Mouse (Mus musculus) midbrain, postnatal 0 days (tissue): ENCODE data around the gene Akirin1. TPM values are rescaled to one million over a fixed set of nuclear protein-coding genes. Genes with fewer than 3 reads are reported as not detected.

Experiments
- ATAC-seq: fragments of 200-750 bp; cut with Nextera tagmentation; 2 replicates; pipeline ENCODE4 v1.8.0; 2017; ENCODE audit warnings: moderate number of reproducible peaks, mild to moderate bottlenecking, moderate TSS enrichment, moderate library complexity; ENCODE audit not compliant: low FRiP score
- DNase-seq: peaks from one replicate; pipeline ENCODE4 v3.0.0-alpha.2; 2015; ENCODE audit warnings: low spot score
- H3K27ac ChIP-seq: fragments of 300-500 bp; sonication (generic); 2 replicates; pipeline ENCODE4 v1.5.1; 2014; ENCODE audit warnings: low read depth, mild to moderate bottlenecking, low read length, mixed read lengths
- H3K27me3 ChIP-seq: fragments of 300-500 bp; sonication (generic); 2 replicates; pipeline ENCODE4 v1.6.1; 2014; ENCODE audit warnings: low read length, control low read depth, mixed read lengths; ENCODE audit not compliant: insufficient read depth
- H3K36me3 ChIP-seq: fragments of 300-500 bp; sonication (generic); 2 replicates; pipeline ENCODE4 v1.6.1; 2014; ENCODE audit warnings: low read length, control low read depth, mixed read lengths; ENCODE audit not compliant: insufficient read depth
- H3K4me1 ChIP-seq: fragments of 300-500 bp; sonication (generic); 2 replicates; pipeline ENCODE4 v1.6.1; 2014; ENCODE audit warnings: mild to moderate bottlenecking, control low read depth, antibody characterized with exemption, low read length, mixed read lengths; ENCODE audit not compliant: insufficient read depth
- H3K4me2 ChIP-seq: fragments of 300-500 bp; sonication (generic); 2 replicates; pipeline ENCODE4 v1.6.1; 2014; ENCODE audit warnings: low read depth, mild to moderate bottlenecking, low read length, mixed read lengths; ENCODE audit not compliant: poor library complexity, severe bottlenecking
- H3K4me3 ChIP-seq: fragments of 300-500 bp; sonication (generic); 2 replicates; pipeline ENCODE4 v1.5.1; 2014; ENCODE audit warnings: low read depth, mild to moderate bottlenecking, low read length, moderate library complexity
- H3K9ac ChIP-seq: fragments of 300-500 bp; sonication (generic); replicated peaks from 2 replicates; pipeline ENCODE4 v1.6.1; 2014; ENCODE audit warnings: mild to moderate bottlenecking, low read length, moderate library complexity, mixed read lengths; ENCODE audit not compliant: poor library complexity, severe bottlenecking
- H3K9me3 ChIP-seq: fragments of 300-500 bp; sonication (generic); 2 replicates; pipeline ENCODE4 v1.6.1; 2016; ENCODE audit warnings: low read length, control low read depth
- CTCF ChIP-seq: IDR thresholded peaks from 2 replicates; pipeline ENCODE4 v1.5.1; 2016; ENCODE audit warnings: antibody characterized with exemption, mild to moderate bottlenecking
- WGBS: fragments of 180-500 bp; shearing (Covaris S2); extraction: QIAGEN DNeasy Blood & Tissue Kit; methylation state at CpG from one replicate; pipeline ENCODE4 v1.1.7; 2014; 5-methylcytosine and 5-hydroxymethylcytosine counted together
- polyA plus RNA-seq: library from polyadenylated mRNA; unstranded; fragments of >200 nt; fragmentation: Nextera tagmentation; extraction: Ambion mirVana; gene quantifications from 2 replicates; pipeline ENCODE4 v1.2.1, GENCODE M21; 2015
- total RNA-seq: library from RNA; depleted of rRNA; stranded (reverse); fragments of >200 nt; gene quantifications from 2 replicates; pipeline ENCODE4 v1.2.3, GENCODE M21; 2014; rRNA removed

Akirin1 gene
- total RNA-seq (60.5 and 72.6 TPM in 2 replicates), polyA plus RNA-seq (80.2 and 91.5 TPM in 2 replicates)

GRCm38 (mm10) chr4:123750152-123750651 is at the start of gene Akirin1:
TSS of gene Akirin1 (minus strand) at chr4:123750345.
- Histone ChIP-seq H3K9me3 (no peaks in the 10 kb centered on the region), H3K4me3 (peak within 1 kb of the TSS; percentile 96), H3K4me2 (peak within 1 kb of the TSS; percentile 66), H3K27me3 (no peaks in the 10 kb centered on the region), H3K9ac (peak within 1 kb of the TSS; percentile 84), H3K4me1 (no peaks in the 10 kb centered on the region), H3K27ac (peak within 1 kb of the TSS; percentile 86), H3K36me3 (no peaks in the 10 kb centered on the region)
- TF ChIP-seq CTCF = peak; percentile 71
- DNase-seq = peak; percentile 98
- 2% methylated on average over 34 of the region's 46 CpGs for WGBS
- peak; percentile 97 for ATAC-seq

- Histone ChIP-seq H3K4me2 (no peak overlapping the region), H3K36me3 (no peaks in the 10 kb centered on the region), H3K4me3 (no peak overlapping the region), H3K9ac (no peak overlapping the region), H3K9me3 (no peaks in the 10 kb centered on the region), H3K4me1 (no peaks in the 10 kb centered on the region), H3K27ac (no peak overlapping the region), H3K27me3 (no peaks in the 10 kb centered on the region)
- no peak for TF ChIP-seq CTCF
- peak; percentile 46 for DNase-seq
- ATAC-seq = 0 out of 2 replicates have a peak, but pooled peaks have one; percentile 41
- 36% methylated on average over 7 of the region's 7 CpGs for WGBS
Measured at GRCm38 (mm10) chr4:123797856-123798255, 47.7 kb upstream of the Akirin1 start.

GRCm38 (mm10) chr4:123797403-123797802 is 47.3 kb upstream of the Akirin1 start:
- no peak overlapping the region for H3K4me2 ChIP-seq
- H3K27ac ChIP-seq = no peak overlapping the region
- no peaks in the 10 kb centered on the region for H3K9me3 ChIP-seq
- no peaks in the 10 kb centered on the region for H3K4me1 ChIP-seq
- no peaks in the 10 kb centered on the region for H3K36me3 ChIP-seq
- no peak for TF ChIP-seq CTCF
- H3K27me3 ChIP-seq = no peaks in the 10 kb centered on the region
- ATAC-seq (no peak), DNase-seq (no peak)
- H3K9ac ChIP-seq = no peak overlapping the region
- no peak overlapping the region for H3K4me3 ChIP-seq
- 87% methylated on average over 3 of the region's 3 CpGs for WGBS

- DNase-seq = no peak
- 65% methylated on average over 2 of the region's 2 CpGs for WGBS
- H3K27me3 ChIP-seq = no peaks in the 10 kb centered on the region
- no peaks in the 10 kb centered on the region for H3K4me1 ChIP-seq
- ATAC-seq = no peak
- H3K4me3 ChIP-seq = no peak overlapping the region
- H3K4me2 ChIP-seq = no peak overlapping the region
- no peaks in the 10 kb centered on the region for H3K36me3 ChIP-seq
- TF ChIP-seq CTCF = no peak
- H3K9ac ChIP-seq = no peak overlapping the region
- no peaks in the 10 kb centered on the region for H3K9me3 ChIP-seq
- no peak overlapping the region for H3K27ac ChIP-seq
Measured at GRCm38 (mm10) chr4:123795057-123795456, 44.9 kb upstream of the Akirin1 start.

DNA sequence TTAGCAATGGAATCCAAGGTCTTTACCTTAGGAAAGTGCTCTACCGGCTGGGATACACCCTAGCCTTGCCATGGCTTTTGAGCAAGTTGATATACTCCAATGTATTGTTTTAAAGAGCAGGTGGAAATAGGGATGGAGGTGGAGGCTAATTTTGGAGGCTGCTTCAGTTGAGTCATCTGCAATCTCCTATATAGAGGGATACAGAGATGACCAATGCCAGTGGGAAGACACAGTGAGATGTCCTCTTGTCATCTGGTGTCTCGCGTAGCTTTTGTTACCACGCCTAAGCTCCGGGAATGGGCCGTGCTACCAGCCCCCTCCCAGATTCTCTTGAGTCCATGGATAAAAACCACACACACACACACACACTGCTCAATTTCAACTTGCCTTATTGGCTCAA is 43.0 kb upstream of the Akirin1 start:
- H3K9ac ChIP-seq = no peak overlapping the region
- no peaks in the 10 kb centered on the region for H3K4me1 ChIP-seq
- no peak overlapping the region for H3K4me2 ChIP-seq
- WGBS = 98% methylated on average over 6 of the region's 6 CpGs
- TF ChIP-seq CTCF = no peak
- H3K27me3 ChIP-seq = no peaks in the 10 kb centered on the region
- no peak for DNase-seq
- H3K4me3 ChIP-seq = no peak overlapping the region
- ATAC-seq = no peak
- no peaks in the 10 kb centered on the region for H3K9me3 ChIP-seq
- H3K27ac ChIP-seq = no peak overlapping the region
- H3K36me3 ChIP-seq = no peaks in the 10 kb centered on the region

GRCm38 (mm10) chr4:123792666-123793065 is 42.5 kb upstream of the Akirin1 start:
- Histone ChIP-seq H3K9me3 (no peaks in the 10 kb centered on the region), H3K4me2 (no peak overlapping the region), H3K27me3 (no peaks in the 10 kb centered on the region), H3K4me1 (no peaks in the 10 kb centered on the region), H3K4me3 (no peak overlapping the region), H3K27ac (no peak overlapping the region), H3K36me3 (no peaks in the 10 kb centered on the region), H3K9ac (no peak overlapping the region)
- DNase-seq (no peak), ATAC-seq (no peak)
- TF ChIP-seq CTCF = no peak
- WGBS = 88% methylated on average over 2 of the region's 2 CpGs
